Mouse (Mus musculus) midbrain, embryonic 11.5 days (tissue): ENCODE data around the gene Defb46. TPM values are rescaled to one million over a fixed set of nuclear protein-coding genes. Genes with fewer than 3 reads are reported as not detected.

ENCODE experiments used
- ATAC-seq: fragments of 200-750 bp; cut with Nextera tagmentation; 2 replicates; pipeline ENCODE4 v1.8.0; 2017; ENCODE audit warnings: moderate TSS enrichment, moderate library complexity; ENCODE audit not compliant: low FRiP score
- DNase-seq: peaks from one replicate; pipeline ENCODE4 v3.0.0; 2015; ENCODE audit warnings: low spot score; ENCODE audit errors: missing footprints
- H3K27ac ChIP-seq: fragments of 300-500 bp; sonication (generic); 2 replicates; pipeline ENCODE4 v1.5.1; 2014; ENCODE audit warnings: low read depth, low read length
- H3K27me3 ChIP-seq: fragments of 300-500 bp; sonication (generic); 2 replicates; pipeline ENCODE4 v1.6.1; 2014; ENCODE audit warnings: mild to moderate bottlenecking, low read length, moderate library complexity, mixed read lengths; ENCODE audit not compliant: control insufficient read depth, insufficient read depth
- H3K36me3 ChIP-seq: fragments of 300-500 bp; sonication (generic); 2 replicates; pipeline ENCODE4 v1.6.1; 2014; ENCODE audit warnings: mild to moderate bottlenecking, low read length, moderate library complexity, mixed read lengths; ENCODE audit not compliant: control insufficient read depth, insufficient read depth
- H3K4me1 ChIP-seq: fragments of 300-500 bp; sonication (generic); 2 replicates; pipeline ENCODE4 v1.6.1; 2014; ENCODE audit warnings: low read length; ENCODE audit not compliant: control insufficient read depth, insufficient read depth
- H3K4me2 ChIP-seq: fragments of 300-500 bp; sonication (generic); 2 replicates; pipeline ENCODE4 v1.6.1; 2014; ENCODE audit warnings: mild to moderate bottlenecking, moderate library complexity
- H3K4me3 ChIP-seq: fragments of 300-500 bp; sonication (generic); 2 replicates; pipeline ENCODE4 v1.5.1; 2014; ENCODE audit warnings: low read depth, low read length
- H3K9ac ChIP-seq: fragments of 300-500 bp; sonication (generic); 2 replicates; pipeline ENCODE4 v1.6.1; 2014; ENCODE audit warnings: low read length
- H3K9me3 ChIP-seq: fragments of 300-500 bp; sonication (generic); 2 replicates; pipeline ENCODE4 v1.6.1; 2016; ENCODE audit warnings: low read length; ENCODE audit not compliant: control insufficient read depth
- WGBS: fragments of 180-500 bp; shearing (Covaris S2); extraction: QIAGEN DNeasy Blood & Tissue Kit; methylation state at CpG from one replicate; pipeline ENCODE4 v1.1.7; 2014; 5-methylcytosine and 5-hydroxymethylcytosine counted together
- polyA plus RNA-seq: library from polyadenylated mRNA; unstranded; fragments of >200 nt; fragmentation: Nextera tagmentation; extraction: Ambion mirVana; gene quantifications from 2 replicates; pipeline ENCODE4 v1.2.1, GENCODE M21; 2014

The Defb46 gene
- not detected in 2 replicates for polyA plus RNA-seq

- H3K9me3 ChIP-seq = no peaks in the 10 kb centered on the region
- WGBS = 91% methylated on average over 2 of the region's 2 CpGs
- no peak within 1 kb of the TSS for H3K4me3 ChIP-seq
- no peak within 1 kb of the TSS for H3K4me2 ChIP-seq
- H3K36me3 ChIP-seq = no peaks in the 10 kb centered on the region
- H3K27me3 ChIP-seq = no peaks in the 10 kb centered on the region
- no peak within 1 kb of the TSS for H3K27ac ChIP-seq
- DNase-seq = no peak
- no peaks in the 10 kb centered on the region for H3K4me1 ChIP-seq
- ATAC-seq = no peak
- no peak within 1 kb of the TSS for H3K9ac ChIP-seq
Measured at GRCm38 (mm10) chr8:19239616-19240015, at the start of gene Defb46. Gene Defb46 (plus strand): TSS chr8:19239916.

GRCm38 (mm10) chr8:19225161-19225560 is 14.6 kb upstream of the Defb46 start, which contains the start of gene Defb6:
Gene Defb6 (plus strand): TSS chr8:19225478.
- Histone ChIP-seq H3K9ac (no peak within 1 kb of the TSS), H3K4me3 (no peak within 1 kb of the TSS), H3K9me3 (no peaks in the 10 kb centered on the region), H3K4me2 (no peak within 1 kb of the TSS), H3K27ac (no peak within 1 kb of the TSS), H3K4me1 (no peaks in the 10 kb centered on the region), H3K27me3 (no peaks in the 10 kb centered on the region), H3K36me3 (no peaks in the 10 kb centered on the region)
- DNase-seq = no peak
- no peak for ATAC-seq
- WGBS = 64% methylated on average over 1 of the region's 1 CpGs

GRCm38 (mm10) chr8:19238101-19238500 is 1.6 kb upstream of the Defb46 start:
- Histone ChIP-seq H3K9ac (no peak overlapping the region), H3K27me3 (no peaks in the 10 kb centered on the region), H3K9me3 (no peaks in the 10 kb centered on the region), H3K4me2 (no peak overlapping the region), H3K36me3 (no peaks in the 10 kb centered on the region), H3K4me3 (no peak overlapping the region), H3K4me1 (no peaks in the 10 kb centered on the region), H3K27ac (no peak overlapping the region)
- DNase-seq (no peak), ATAC-seq (no peak)
- 52% methylated on average over 1 of the region's 1 CpGs for WGBS

GRCm38 (mm10) chr8:19247280-19247679 is 7.6 kb downstream of the Defb46 start, which contains the start of gene Defb5:
Gene Defb5 (plus strand): TSS chr8:19247580.
- H3K9ac ChIP-seq = no peak within 1 kb of the TSS
- no peaks in the 10 kb centered on the region for H3K27me3 ChIP-seq
- WGBS = 96% methylated on average over 5 of the region's 5 CpGs
- no peak within 1 kb of the TSS for H3K27ac ChIP-seq
- DNase-seq (no peak), ATAC-seq (no peak)
- H3K36me3 ChIP-seq = no peaks in the 10 kb centered on the region
- H3K9me3 ChIP-seq = no peaks in the 10 kb centered on the region
- no peak within 1 kb of the TSS for H3K4me2 ChIP-seq
- H3K4me1 ChIP-seq = no peaks in the 10 kb centered on the region
- H3K4me3 ChIP-seq = no peak within 1 kb of the TSS

- Histone ChIP-seq H3K4me3 (no peak overlapping the region), H3K36me3 (no peaks in the 10 kb centered on the region), H3K27me3 (no peaks in the 10 kb centered on the region), H3K9me3 (no peaks in the 10 kb centered on the region; the same call in 1 of the 2 replicates), H3K4me1 (no peaks in the 10 kb centered on the region), H3K4me2 (no peak overlapping the region), H3K27ac (no peak overlapping the region), H3K9ac (no peak overlapping the region)
- DNase-seq = no peak
- no peak for ATAC-seq
Measured at GRCm38 (mm10) chr8:19258136-19258535, 18.4 kb downstream of the Defb46 start.

- no peaks in the 10 kb centered on the region for H3K27me3 ChIP-seq
- no peak overlapping the region for H3K4me3 ChIP-seq
- no peak overlapping the region for H3K9ac ChIP-seq
- DNase-seq (no peak), ATAC-seq (no peak)
- H3K9me3 ChIP-seq = no peaks in the 10 kb centered on the region
- no peak overlapping the region for H3K27ac ChIP-seq
- 46% methylated on average over 3 of the region's 3 CpGs for WGBS
- no peaks in the 10 kb centered on the region for H3K4me1 ChIP-seq
- H3K4me2 ChIP-seq = no peak overlapping the region
- no peaks in the 10 kb centered on the region for H3K36me3 ChIP-seq
Measured at GRCm38 (mm10) chr8:19259667-19260066, 20.0 kb downstream of the Defb46 start.

Other genes with a start within 250 kb of the Defb46 start
- gene Defb37, start 248.9 kb upstream of the Defb46 start, polyA plus RNA-seq = not detected in 2 replicates
- not detected in 2 replicates for gene Defb38, start 213.3 kb upstream of the Defb46 start, polyA plus RNA-seq
- not detected in 2 replicates for gene Defb39, start 175.1 kb upstream of the Defb46 start, polyA plus RNA-seq
- not detected in 2 replicates for gene Defb12, start 125.1 kb upstream of the Defb46 start, polyA plus RNA-seq
- gene Defb34, start 116.2 kb upstream of the Defb46 start, polyA plus RNA-seq = not detected in 2 replicates
- not detected in 2 replicates for gene Gm45826, start 99.1 kb upstream of the Defb46 start, polyA plus RNA-seq
- not detected in 2 replicates for gene Defb14, start 45.6 kb upstream of the Defb46 start, polyA plus RNA-seq
- gene Defb4, start 41.2 kb upstream of the Defb46 start, polyA plus RNA-seq = not detected in 2 replicates
- not detected in 2 replicates for gene Defb6, start 14.4 kb upstream of the Defb46 start, polyA plus RNA-seq
- not detected in 2 replicates for gene Defb5, start 7.7 kb downstream of the Defb46 start, polyA plus RNA-seq
- gene Defb3, start 53.4 kb downstream of the Defb46 start, polyA plus RNA-seq = not detected in 2 replicates
- not detected in 2 replicates for gene Defb8, start 207.7 kb downstream of the Defb46 start, polyA plus RNA-seq